Mouse (Mus musculus) hindbrain, embryonic 15.5 days (tissue): ENCODE measurements at regions not wholly inside any gene's neighbourhood (a gene's known extent, or its start where the extent isn't known, plus 50 kb on each side); places are given as distances from the start of the nearest gene placed in this dataset.

Experiments
- ATAC-seq: fragments of 200-750 bp; cut with Nextera tagmentation; 2 replicates; pipeline ENCODE4 v1.8.0; 2017; ENCODE audit warnings: low read depth, moderate number of reproducible peaks, moderate TSS enrichment; ENCODE audit not compliant: low FRiP score
- H3K27ac ChIP-seq: fragments of 300-500 bp; sonication (generic); replicated peaks from 2 replicates; pipeline ENCODE4 v1.5.1; 2015; ENCODE audit warnings: mild to moderate bottlenecking, inconsistent platforms
- H3K27me3 ChIP-seq: fragments of 300-500 bp; sonication (generic); 2 replicates; pipeline ENCODE4 v1.6.1; 2015; ENCODE audit warnings: control low read depth, inconsistent platforms
- H3K36me3 ChIP-seq: fragments of 300-500 bp; sonication (generic); 2 replicates; pipeline ENCODE4 v1.6.1; 2015; ENCODE audit warnings: control low read depth, inconsistent platforms
- H3K4me1 ChIP-seq: fragments of 300-500 bp; sonication (generic); replicated peaks from 2 replicates; pipeline ENCODE4 v1.6.1; 2015; ENCODE audit warnings: control low read depth, inconsistent platforms
- H3K4me2 ChIP-seq: fragments of 300-500 bp; sonication (generic); 2 replicates; pipeline ENCODE4 v1.6.1; 2015; ENCODE audit warnings: moderate library complexity, mild to moderate bottlenecking, inconsistent platforms
- H3K4me3 ChIP-seq: fragments of 300-500 bp; sonication (generic); 2 replicates; pipeline ENCODE4 v1.5.1; 2015; ENCODE audit warnings: mild to moderate bottlenecking, inconsistent platforms
- H3K9ac ChIP-seq: fragments of 300-500 bp; sonication (generic); 2 replicates; pipeline ENCODE4 v1.6.1; 2015; ENCODE audit warnings: inconsistent platforms
- H3K9me3 ChIP-seq: fragments of 300-500 bp; sonication (generic); 2 replicates; pipeline ENCODE4 v1.6.1; 2016; ENCODE audit warnings: control low read depth, inconsistent platforms
- WGBS: fragments of 180-500 bp; shearing (Covaris S2); methylation state at CpG from one replicate; pipeline ENCODE4 v1.1.7; 2015; 5-methylcytosine and 5-hydroxymethylcytosine counted together

DNA sequence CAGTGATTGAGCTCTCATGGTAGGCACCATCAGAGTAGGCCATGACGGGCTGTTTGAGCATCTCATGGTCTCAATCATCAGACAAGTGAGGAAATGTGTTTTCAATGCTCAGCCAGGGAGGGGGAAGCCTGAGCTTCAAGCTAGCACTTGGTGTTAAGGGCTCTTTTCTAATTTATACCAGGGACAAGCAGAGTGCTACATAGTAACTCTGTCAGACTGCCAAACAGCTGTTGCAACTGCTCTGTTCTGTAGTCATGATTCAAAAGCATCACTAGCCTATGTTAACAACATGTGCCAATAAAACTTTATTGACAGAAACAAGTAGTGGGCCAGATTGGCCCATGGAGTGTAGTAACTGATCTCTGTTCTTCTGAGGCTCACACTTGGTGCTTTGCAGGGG lies 235.0 kb downstream of the Gm26897 start:
- H3K4me3 ChIP-seq: no peak overlapping the region
- H3K4me1 ChIP-seq: 0 out of 2 replicates have a peak, but pooled peaks cover 5% of the 10 kb centered on the region
- no peaks in the 10 kb centered on the region for H3K27me3 ChIP-seq
- H3K27ac ChIP-seq: 0 out of 2 replicates have a peak overlapping the region, but pooled peaks have one; percentile 2
- no peak overlapping the region for H3K9ac ChIP-seq
- no peak for ATAC-seq
- no peaks in the 10 kb centered on the region for H3K36me3 ChIP-seq
- 81% methylated on average over 1 of the region's 1 CpGs for WGBS
- H3K9me3 ChIP-seq: no peaks in the 10 kb centered on the region
- no peak overlapping the region for H3K4me2 ChIP-seq

DNA sequence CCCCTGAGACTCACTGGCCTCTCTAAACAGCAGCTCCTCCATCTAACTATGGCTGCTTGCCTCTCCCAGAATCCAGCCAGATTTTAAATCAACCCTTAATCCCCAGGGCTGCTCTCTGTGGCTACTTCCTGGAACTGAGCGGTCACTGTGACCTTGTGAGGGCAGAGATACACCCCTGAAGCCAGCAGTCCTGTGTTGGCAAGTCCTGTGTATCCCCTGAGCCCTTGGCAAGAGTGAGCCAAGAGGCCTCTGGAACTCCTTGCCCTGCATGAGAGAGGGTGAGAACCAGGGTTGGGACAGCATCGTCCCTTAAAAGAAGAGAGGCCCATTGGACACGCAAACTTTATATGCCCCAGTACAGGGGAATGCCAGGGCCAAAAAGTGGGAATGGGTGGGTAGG lies 237.5 kb downstream of the Gm26897 start:
- WGBS: 84% methylated on average over 3 of the region's 3 CpGs

DNA sequence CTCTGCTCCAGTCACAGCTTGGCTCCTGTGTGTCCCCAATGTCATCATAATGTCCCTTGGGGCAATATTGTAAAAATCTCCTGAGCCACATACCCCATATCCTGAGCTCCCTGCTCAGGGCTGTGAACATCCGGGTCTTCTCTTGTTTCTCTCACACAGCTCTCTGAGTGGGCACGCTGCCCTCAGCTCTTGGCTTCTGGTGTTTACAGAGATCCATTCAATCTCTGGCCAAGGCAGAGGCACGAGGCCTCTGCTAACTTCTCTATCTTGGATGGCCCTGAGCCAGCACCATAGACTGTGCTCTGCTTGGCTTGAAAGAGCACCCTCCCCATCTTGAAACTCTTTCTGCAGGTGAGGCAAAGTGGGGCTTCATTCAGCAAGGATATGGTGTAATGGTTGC lies 238.2 kb downstream of the Gm26897 start:
- H3K9ac ChIP-seq: no peak overlapping the region
- no peaks in the 10 kb centered on the region for H3K27me3 ChIP-seq
- H3K27ac ChIP-seq: no peak overlapping the region
- H3K4me1 ChIP-seq: peaks cover 9% of the 10 kb centered on the region; the same call in 1 of the 2 replicates
- WGBS: 64% methylated on average over 3 of the region's 3 CpGs
- no peaks in the 10 kb centered on the region for H3K36me3 ChIP-seq
- ATAC-seq: no peak
- H3K4me3 ChIP-seq: no peak overlapping the region
- H3K9me3 ChIP-seq: no peaks in the 10 kb centered on the region
- H3K4me2 ChIP-seq: no peak overlapping the region

More for the DNA sequence above, 237.5 kb downstream of the Gm26897 start:
- Histone ChIP-seq H3K36me3 (no peaks in the 10 kb centered on the region), H3K4me2 (no peak overlapping the region), H3K9me3 (no peaks in the 10 kb centered on the region), H3K9ac (no peak overlapping the region), H3K27ac (no peak overlapping the region), H3K4me3 (no peak overlapping the region), H3K27me3 (no peaks in the 10 kb centered on the region), H3K4me1 (peaks cover 9% of the 10 kb centered on the region; the same call in 1 of the 2 replicates)
- ATAC-seq: no peak

DNA sequence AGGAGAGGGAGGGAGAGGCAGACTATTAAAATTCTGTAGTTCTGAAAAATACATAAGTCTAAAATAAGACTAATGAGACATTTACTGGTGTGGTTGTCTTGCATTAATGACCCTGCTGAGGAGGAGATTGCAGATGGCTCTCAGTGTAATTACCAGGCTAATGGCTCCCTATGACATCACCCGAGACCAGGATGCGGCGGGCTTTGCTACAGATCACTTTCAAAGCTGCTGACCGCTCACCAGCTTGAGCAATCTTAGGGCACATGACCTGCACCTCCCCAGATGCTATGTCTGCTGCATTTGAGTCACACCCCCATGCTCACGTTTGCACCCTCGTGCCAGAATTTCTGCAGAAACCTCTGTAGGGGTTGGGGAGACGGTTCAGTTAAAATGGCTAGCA lies 242.0 kb downstream of the Gm26897 start:
- H3K27me3 ChIP-seq: no peaks in the 10 kb centered on the region
- H3K27ac ChIP-seq: 0 out of 2 replicates have a peak overlapping the region, but pooled peaks have one; percentile 48

DNA sequence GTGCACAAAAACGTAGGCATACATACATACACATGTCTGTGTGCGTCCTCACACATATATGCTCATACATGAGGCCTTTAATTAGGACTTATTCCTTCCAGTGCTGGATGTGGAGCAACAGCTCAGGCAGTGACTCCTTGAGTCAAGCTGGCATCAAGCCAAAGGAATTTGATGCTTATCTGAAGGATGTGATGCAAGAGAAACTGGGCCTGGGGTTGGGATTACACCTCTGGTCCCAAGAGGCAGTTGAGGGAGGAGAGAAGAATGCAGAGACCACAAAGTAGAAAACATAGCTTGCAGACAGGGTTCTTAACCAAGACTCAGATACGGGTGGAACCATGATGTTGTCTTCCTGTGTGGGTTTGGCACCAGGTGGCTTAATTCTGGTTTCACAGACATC lies 245.9 kb downstream of the Gm26897 start:
- ATAC-seq: no peak
- Histone ChIP-seq H3K4me3 (no peak overlapping the region), H3K4me2 (no peak overlapping the region), H3K4me1 (peaks cover 4% of the 10 kb centered on the region; the same call in 1 of the 2 replicates), H3K27me3 (no peaks in the 10 kb centered on the region), H3K9ac (no peak overlapping the region), H3K36me3 (no peaks in the 10 kb centered on the region), H3K27ac (no peak overlapping the region), H3K9me3 (peaks cover 5% of the 10 kb centered on the region; the same call in 1 of the 2 replicates)
- WGBS: 94% methylated on average over 3 of the region's 3 CpGs

More for the DNA sequence above, 242.0 kb downstream of the Gm26897 start:
- no peak overlapping the region for H3K4me2 ChIP-seq
- no peaks in the 10 kb centered on the region for H3K9me3 ChIP-seq
- H3K36me3 ChIP-seq: no peaks in the 10 kb centered on the region
- no peak overlapping the region for H3K4me3 ChIP-seq
- no peak for ATAC-seq
- 29% methylated on average over 7 of the region's 7 CpGs for WGBS
- H3K4me1 ChIP-seq: peaks cover 4% of the 10 kb centered on the region; the same call in 1 of the 2 replicates
- no peak overlapping the region for H3K9ac ChIP-seq

DNA sequence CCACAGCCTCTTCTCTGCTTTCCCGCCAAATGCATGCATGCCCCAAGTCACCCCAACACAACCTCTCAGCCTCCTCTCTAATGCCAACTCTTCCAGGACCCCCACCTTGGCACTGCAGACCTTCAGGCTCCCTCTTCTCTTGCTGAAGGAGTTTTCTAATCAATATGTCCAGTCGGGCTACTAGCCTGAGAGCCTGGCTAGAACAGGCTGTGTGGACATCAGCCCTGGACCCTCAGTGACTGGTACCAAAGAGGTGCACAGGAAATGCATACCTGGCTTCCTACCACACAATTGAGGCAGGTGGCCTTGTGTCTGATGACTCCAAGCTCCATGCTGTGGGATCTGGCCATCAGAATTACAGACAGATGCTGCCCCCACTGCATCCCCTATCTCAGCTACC lies 248.4 kb downstream of the Gm26897 start:
- WGBS: 92% methylated on average over 2 of the region's 2 CpGs

DNA sequence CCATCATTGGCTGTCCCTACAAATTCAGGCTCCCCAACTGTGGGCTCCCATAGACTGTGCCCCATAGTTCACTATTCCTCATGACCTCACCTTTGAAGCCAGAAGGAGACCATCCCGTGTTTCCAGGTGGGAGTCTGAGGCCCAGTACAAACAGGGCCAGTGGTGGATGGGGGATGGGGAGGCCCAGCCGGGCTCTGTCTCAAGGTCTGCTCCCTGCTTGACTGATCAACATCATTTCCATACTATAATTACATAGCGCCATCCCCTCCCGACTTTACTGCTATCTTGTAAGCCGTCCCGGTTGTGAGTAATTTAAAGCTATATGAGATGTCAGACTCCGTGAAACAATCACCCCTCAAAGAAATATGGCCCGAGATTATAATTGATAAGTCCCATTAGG lies 252.3 kb downstream of the Gm26897 start:
- Histone ChIP-seq H3K27me3 (no peaks in the 10 kb centered on the region), H3K4me1 (no peaks in the 10 kb centered on the region), H3K9me3 (peaks cover 5% of the 10 kb centered on the region; the same call in 1 of the 2 replicates), H3K4me3 (no peak overlapping the region), H3K9ac (no peak overlapping the region), H3K27ac (no peak overlapping the region), H3K4me2 (no peak overlapping the region), H3K36me3 (no peaks in the 10 kb centered on the region)
- no peak for ATAC-seq
- 51% methylated on average over 8 of the region's 8 CpGs for WGBS

More for the DNA sequence above, 248.4 kb downstream of the Gm26897 start:
- H3K27ac ChIP-seq: no peak overlapping the region
- H3K9ac ChIP-seq: no peak overlapping the region
- peaks cover 5% of the 10 kb centered on the region; the same call in 1 of the 2 replicates for H3K9me3 ChIP-seq
- no peaks in the 10 kb centered on the region for H3K4me1 ChIP-seq
- H3K4me2 ChIP-seq: no peak overlapping the region
- H3K4me3 ChIP-seq: no peak overlapping the region
- no peak for ATAC-seq
- no peaks in the 10 kb centered on the region for H3K36me3 ChIP-seq
- no peaks in the 10 kb centered on the region for H3K27me3 ChIP-seq

DNA sequence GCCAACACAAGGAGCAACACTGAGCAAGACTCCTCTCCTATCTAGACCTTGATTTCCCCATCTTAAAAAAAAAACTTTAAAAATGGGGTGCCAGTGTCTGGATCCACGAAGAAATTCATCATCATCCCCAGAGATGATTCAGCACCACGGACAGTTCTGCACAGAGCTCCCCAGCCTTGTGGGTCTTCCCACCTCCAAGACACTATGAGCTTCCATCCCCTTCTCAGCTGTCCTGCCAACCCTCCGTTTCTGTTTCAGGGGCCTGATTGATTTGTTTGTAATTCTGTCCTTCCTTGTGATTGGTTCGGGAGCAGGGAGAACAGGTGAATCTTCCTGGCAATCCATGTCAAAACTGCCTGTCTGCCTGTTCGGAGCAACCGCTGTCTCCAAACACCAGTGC lies 253.3 kb downstream of the Gm26897 start:
- ATAC-seq: no peak
- Histone ChIP-seq H3K9me3 (no peaks in the 10 kb centered on the region), H3K36me3 (no peaks in the 10 kb centered on the region), H3K4me3 (no peak overlapping the region), H3K4me1 (no peaks in the 10 kb centered on the region), H3K27ac (no peak overlapping the region), H3K27me3 (no peaks in the 10 kb centered on the region), H3K9ac (no peak overlapping the region), H3K4me2 (no peak overlapping the region)
- 53% methylated on average over 6 of the region's 6 CpGs for WGBS

DNA sequence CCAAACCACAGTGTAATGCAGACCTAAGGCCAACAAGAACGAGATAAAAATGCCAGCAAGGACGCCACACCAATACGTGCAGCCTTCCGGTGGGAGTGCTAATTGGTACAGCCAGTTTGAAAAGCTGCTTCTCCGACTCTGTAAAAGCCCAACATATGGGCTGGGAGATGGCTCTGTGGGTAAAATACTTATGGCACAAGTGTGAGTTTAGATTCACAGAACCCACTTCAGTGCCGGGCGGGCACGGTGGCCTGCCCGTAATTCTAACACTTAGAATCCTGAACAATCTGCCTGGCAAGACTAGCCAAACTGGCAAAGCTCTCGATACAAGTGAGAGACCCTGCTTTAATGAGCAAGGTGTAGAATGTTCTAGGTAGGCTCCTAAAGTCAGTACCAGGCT lies 258.1 kb downstream of the Gm26897 start:
- Histone ChIP-seq H3K4me3 (no peak overlapping the region), H3K27me3 (no peaks in the 10 kb centered on the region), H3K36me3 (no peaks in the 10 kb centered on the region), H3K9ac (no peak overlapping the region), H3K4me2 (no peak overlapping the region), H3K27ac (no peak overlapping the region), H3K4me1 (0 out of 2 replicates have a peak, but pooled peaks cover 3% of the 10 kb centered on the region), H3K9me3 (no peaks in the 10 kb centered on the region)
- WGBS: 81% methylated on average over 10 of the region's 10 CpGs
- ATAC-seq: no peak

DNA sequence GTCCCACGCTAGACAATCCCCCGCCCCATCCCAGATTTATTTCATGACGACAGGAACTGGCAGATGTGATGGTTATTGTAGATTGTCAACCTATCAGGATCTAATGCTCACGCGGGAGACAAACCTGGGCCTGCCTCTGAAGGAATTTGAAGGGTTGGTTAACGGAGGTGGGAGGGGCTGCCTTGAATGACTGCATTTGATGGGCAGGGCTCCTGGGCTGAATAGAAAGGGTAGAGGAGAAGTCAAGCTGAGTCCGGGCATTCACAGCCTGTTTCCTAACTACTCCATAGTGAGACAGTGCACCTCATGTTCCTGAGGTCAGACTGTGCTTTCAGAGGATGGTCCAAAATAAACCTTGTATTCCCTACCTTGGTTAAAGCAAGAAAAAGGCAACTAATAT lies 259.1 kb downstream of the Cryba4 start:
- no peak for ATAC-seq
- whole genome bisulfite sequencing: 58% methylated on average over 7 of the region's 7 CpGs

DNA sequence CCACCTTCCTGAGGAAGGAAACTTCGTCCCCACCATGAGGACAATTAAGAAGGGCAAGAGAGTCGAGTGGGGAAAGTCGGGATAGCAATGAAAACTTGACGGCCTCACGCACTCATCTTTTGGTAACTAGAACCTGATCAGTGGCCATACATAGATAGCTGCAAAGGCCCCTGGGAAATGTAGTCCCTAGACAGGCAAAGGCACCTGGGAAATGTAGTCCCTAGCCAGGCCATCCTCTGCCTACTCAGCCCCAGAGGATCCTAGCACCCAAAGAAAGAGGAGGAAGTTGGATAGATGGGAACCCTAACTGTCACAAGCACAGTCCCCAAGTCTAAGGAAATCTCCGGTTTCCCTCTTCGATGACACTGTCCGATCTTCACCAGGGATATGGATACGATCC lies 258.4 kb downstream of the Cryba4 start:
- Histone ChIP-seq H3K4me1 (peaks cover 6% of the 10 kb centered on the region; the same call in 1 of the 2 replicates), H3K9me3 (no peaks in the 10 kb centered on the region), H3K4me3 (no peak overlapping the region), H3K9ac (no peak overlapping the region), H3K4me2 (no peak overlapping the region), H3K27me3 (no peaks in the 10 kb centered on the region), H3K27ac (no peak overlapping the region), H3K36me3 (no peaks in the 10 kb centered on the region)
- ATAC-seq: peak; percentile 38; the same call in 1 of the 2 replicates
- 82% methylated on average over 9 of the region's 9 CpGs for WGBS

More for the DNA sequence above, 259.1 kb downstream of the Cryba4 start:
- Histone ChIP-seq H3K36me3 (no peaks in the 10 kb centered on the region), H3K4me3 (no peak overlapping the region), H3K9ac (no peak overlapping the region), H3K4me1 (peaks cover 6% of the 10 kb centered on the region; the same call in 1 of the 2 replicates), H3K27me3 (no peaks in the 10 kb centered on the region), H3K4me2 (no peak overlapping the region), H3K9me3 (no peaks in the 10 kb centered on the region), H3K27ac (no peak overlapping the region)

DNA sequence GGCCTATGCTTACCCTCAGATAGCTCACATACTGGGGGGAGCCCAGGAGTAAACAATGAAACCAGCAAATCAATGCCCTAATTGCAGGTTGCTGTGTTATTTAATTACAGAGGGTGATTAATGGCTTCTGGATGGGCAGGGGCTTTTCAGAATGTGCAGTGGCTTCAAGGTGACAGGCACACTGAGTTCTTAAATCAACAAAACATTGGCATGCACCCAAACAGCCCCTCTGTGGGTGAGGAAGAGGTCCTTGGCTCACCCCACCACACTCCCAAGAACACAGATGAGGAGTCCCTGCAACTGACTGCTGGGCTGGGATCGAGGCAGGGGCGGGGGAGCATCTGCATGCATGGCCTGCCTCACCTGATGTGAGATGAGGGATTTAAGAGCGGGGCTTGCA lies 255.5 kb downstream of the Cryba4 start:
- no peak overlapping the region for H3K9ac ChIP-seq
- no peaks in the 10 kb centered on the region for H3K9me3 ChIP-seq
- ATAC-seq: no peak
- H3K27ac ChIP-seq: no peak overlapping the region
- no peaks in the 10 kb centered on the region for H3K27me3 ChIP-seq
- H3K4me3 ChIP-seq: no peak overlapping the region
- peaks cover 9% of the 10 kb centered on the region for H3K4me1 ChIP-seq
- no peaks in the 10 kb centered on the region for H3K36me3 ChIP-seq
- WGBS: 49% methylated on average over 3 of the region's 3 CpGs
- no peak overlapping the region for H3K4me2 ChIP-seq
